Mouse (Mus musculus) embryonic facial prominence, embryonic 14.5 days (tissue): ENCODE measurements around the gene Lmo4. TPM values are rescaled to one million over a fixed set of nuclear protein-coding genes. Genes with fewer than 3 reads are reported as not detected.
A peak's percentile ranks its signal among the peaks of the same experiment; 100 is the strongest.

Experiments used
- ATAC-seq: fragments of 200-750 bp; cut with Nextera tagmentation; 2 replicates; pipeline ENCODE4 v1.8.0; 2017; ENCODE audit warnings: low read depth, moderate number of reproducible peaks, moderate TSS enrichment
- DNase-seq: peaks from one replicate; pipeline ENCODE4 v3.0.0-alpha.2; 2015; ENCODE audit warnings: low spot score
- H3K27ac ChIP-seq: fragments of 300-500 bp; sonication (generic); replicated peaks from 2 replicates; pipeline ENCODE4 v1.5.1; 2014; ENCODE audit warnings: low read depth, mild to moderate bottlenecking, low read length, moderate library complexity
- H3K27me3 ChIP-seq: fragments of 300-500 bp; sonication (generic); replicated peaks from 2 replicates; pipeline ENCODE4 v1.6.1; 2014; ENCODE audit warnings: low read length; ENCODE audit not compliant: control insufficient read depth, insufficient read depth
- H3K36me3 ChIP-seq: fragments of 300-500 bp; sonication (generic); 2 replicates; pipeline ENCODE4 v1.6.1; 2014; ENCODE audit warnings: low read length, mixed read lengths; ENCODE audit not compliant: control insufficient read depth, insufficient read depth
- H3K4me1 ChIP-seq: fragments of 300-500 bp; sonication (generic); 2 replicates; pipeline ENCODE4 v1.6.1; 2014; ENCODE audit warnings: antibody characterized with exemption, low read length; ENCODE audit not compliant: control insufficient read depth, insufficient read depth
- H3K4me2 ChIP-seq: fragments of 300-500 bp; sonication (generic); 2 replicates; pipeline ENCODE4 v1.6.1; 2014; ENCODE audit warnings: low read depth, mild to moderate bottlenecking, low read length, moderate library complexity, mixed read lengths
- H3K4me3 ChIP-seq: fragments of 300-500 bp; sonication (generic); 2 replicates; pipeline ENCODE4 v1.5.1; 2014; ENCODE audit warnings: low read depth, mild to moderate bottlenecking, low read length
- H3K9ac ChIP-seq: fragments of 300-500 bp; sonication (generic); 2 replicates; pipeline ENCODE4 v1.6.1; 2014; ENCODE audit warnings: low read depth, mild to moderate bottlenecking, low read length, moderate library complexity, mixed read lengths
- H3K9me3 ChIP-seq: fragments of 300-500 bp; sonication (generic); 2 replicates; pipeline ENCODE4 v1.6.1; 2016; ENCODE audit warnings: low read length; ENCODE audit not compliant: control insufficient read depth
- WGBS: fragments of 180-500 bp; shearing (Covaris S2); extraction: QIAGEN DNeasy Blood & Tissue Kit; methylation state at CpG from one replicate; pipeline ENCODE4 v1.1.7; 2014; 5-methylcytosine and 5-hydroxymethylcytosine counted together
- polyA plus RNA-seq: library from polyadenylated mRNA; unstranded; fragments of >200 nt; fragmentation: Nextera tagmentation; extraction: Ambion mirVana; gene quantifications from 2 replicates; pipeline ENCODE4 v1.2.1, GENCODE M21; 2014

Lmo4 gene
- polyA plus RNA-seq, 1 experiment from 2014 or later: 83.6 TPM

- peaks cover 11% of the 10 kb centered on the region; the same call in 1 of the 2 replicates for H3K4me1 ChIP-seq
- H3K9ac ChIP-seq: no peak overlapping the region
- H3K27me3 ChIP-seq: no peaks in the 10 kb centered on the region
- ATAC-seq (0 out of 2 replicates have a peak, but pooled peaks have one; percentile 37), DNase-seq (no peak)
- 73% methylated on average over 6 of the region's 6 CpGs for WGBS
- no peaks in the 10 kb centered on the region for H3K36me3 ChIP-seq
- H3K4me3 ChIP-seq: no peak overlapping the region
- no peak overlapping the region for H3K4me2 ChIP-seq
- H3K9me3 ChIP-seq: no peaks in the 10 kb centered on the region
- H3K27ac ChIP-seq: no peak overlapping the region
Observed at GRCm38 (mm10) chr3:144231931-144232330, 26.9 kb upstream of the Lmo4 start.

GRCm38 (mm10) chr3:144231419-144231818 is 26.4 kb upstream of the Lmo4 start:
- no peaks in the 10 kb centered on the region for H3K9me3 ChIP-seq
- H3K36me3 ChIP-seq: no peaks in the 10 kb centered on the region
- no peak overlapping the region for H3K4me3 ChIP-seq
- H3K4me1 ChIP-seq: peaks cover 11% of the 10 kb centered on the region; the same call in 1 of the 2 replicates
- no peak overlapping the region for H3K9ac ChIP-seq
- H3K27me3 ChIP-seq: no peaks in the 10 kb centered on the region
- no peak overlapping the region for H3K4me2 ChIP-seq
- no peak overlapping the region for H3K27ac ChIP-seq
- ATAC-seq (no peak), DNase-seq (no peak)
- 80% methylated on average over 7 of the region's 7 CpGs for WGBS

- Histone ChIP-seq H3K4me3 (no peak overlapping the region), H3K27me3 (no peaks in the 10 kb centered on the region), H3K4me1 (peaks cover 18% of the 10 kb centered on the region; the same call in 1 of the 2 replicates), H3K4me2 (no peak overlapping the region), H3K9ac (no peak overlapping the region), H3K9me3 (no peaks in the 10 kb centered on the region), H3K36me3 (no peaks in the 10 kb centered on the region), H3K27ac (no peak overlapping the region; the same call in 1 of the 2 replicates)
- 62% methylated on average over 9 of the region's 9 CpGs for whole genome bisulfite sequencing
- ATAC-seq (no peak), DNase-seq (no peak)
Observed at GRCm38 (mm10) chr3:144230016-144230415, 25.0 kb upstream of the Lmo4 start.

GRCm38 (mm10) chr3:144229312-144229711 is 24.3 kb upstream of the Lmo4 start:
- no peaks in the 10 kb centered on the region for H3K27me3 ChIP-seq
- peaks cover 23% of the 10 kb centered on the region; the same call in 1 of the 2 replicates for H3K4me1 ChIP-seq
- H3K9me3 ChIP-seq: no peaks in the 10 kb centered on the region
- H3K9ac ChIP-seq: no peak overlapping the region
- WGBS: 32% methylated on average over 7 of the region's 7 CpGs
- no peak overlapping the region for H3K4me2 ChIP-seq
- no peaks in the 10 kb centered on the region for H3K36me3 ChIP-seq
- ATAC-seq (no peak), DNase-seq (peak; percentile 54)
- H3K27ac ChIP-seq: 0 out of 2 replicates have a peak overlapping the region, but pooled peaks have one; percentile 1
- no peak overlapping the region for H3K4me3 ChIP-seq

GRCm38 (mm10) chr3:144225456-144226240 is 20.6 kb upstream of the Lmo4 start:
- ATAC-seq: no peak
- WGBS: 57% methylated on average over 9 of the region's 9 CpGs

GRCm38 (mm10) chr3:144224594-144224993 is 19.6 kb upstream of the Lmo4 start:
- Histone ChIP-seq H3K9ac (no peak overlapping the region), H3K4me2 (no peak overlapping the region), H3K27me3 (no peaks in the 10 kb centered on the region), H3K9me3 (no peaks in the 10 kb centered on the region), H3K4me3 (no peak overlapping the region), H3K36me3 (no peaks in the 10 kb centered on the region), H3K27ac (no peak overlapping the region), H3K4me1 (peaks cover 24% of the 10 kb centered on the region)
- ATAC-seq: peak; percentile 55; the same call in 1 of the 2 replicates
- DNase-seq: no peak
- WGBS: 37% methylated on average over 7 of the region's 7 CpGs

More at GRCm38 (mm10) chr3:144225456-144226240, 20.6 kb upstream of the Lmo4 start:
- Histone ChIP-seq H3K9me3 (no peaks in the 10 kb centered on the region), H3K27ac (no peak overlapping the region), H3K4me1 (peaks cover 24% of the 10 kb centered on the region), H3K36me3 (no peaks in the 10 kb centered on the region), H3K27me3 (no peaks in the 10 kb centered on the region), H3K9ac (no peak overlapping the region), H3K4me2 (no peak overlapping the region), H3K4me3 (no peak overlapping the region)
- DNase-seq: no peak

- 0 out of 2 replicates have a peak, but pooled peaks have one; percentile 28 for ATAC-seq
- H3K27ac ChIP-seq: no peak overlapping the region
Observed at GRCm38 (mm10) chr3:144223377-144224105, 18.5 kb upstream of the Lmo4 start.

GRCm38 (mm10) chr3:144222381-144222780 is 17.4 kb upstream of the Lmo4 start:
- Histone ChIP-seq H3K9ac (no peak overlapping the region), H3K4me2 (no peak overlapping the region), H3K27me3 (no peaks in the 10 kb centered on the region), H3K9me3 (no peaks in the 10 kb centered on the region), H3K4me3 (no peak overlapping the region), H3K27ac (no peak overlapping the region), H3K36me3 (no peaks in the 10 kb centered on the region), H3K4me1 (peaks cover 18% of the 10 kb centered on the region)
- DNase-seq (no peak), ATAC-seq (no peak)
- WGBS: 70% methylated on average over 9 of the region's 9 CpGs

More at GRCm38 (mm10) chr3:144223377-144224105, 18.5 kb upstream of the Lmo4 start:
- peak overlapping the region; percentile 34 for H3K4me2 ChIP-seq
- H3K4me3 ChIP-seq: no peak overlapping the region
- no peaks in the 10 kb centered on the region for H3K9me3 ChIP-seq
- peaks cover 18% of the 10 kb centered on the region for H3K4me1 ChIP-seq
- DNase-seq: peak; percentile 32
- no peaks in the 10 kb centered on the region for H3K36me3 ChIP-seq
- WGBS: 43% methylated on average over 20 of the region's 20 CpGs
- no peak overlapping the region for H3K9ac ChIP-seq
- H3K27me3 ChIP-seq: no peaks in the 10 kb centered on the region
